Mouse (Mus musculus) heart, embryonic 11.5 days (tissue): Measurements from ENCODE around the gene Afg3l1. TPM values are rescaled to one million over a fixed set of nuclear protein-coding genes. Genes with fewer than 3 reads are reported as not detected.
"Not testable (repeated sequence)": the region's sequence is repeated elsewhere in the genome, so short reads cannot be mapped to it uniquely, and the experiment has no call there.

Experiments used
- ATAC-seq: fragments of 200-750 bp; cut with Nextera tagmentation; replicated peaks from 2 replicates; pipeline ENCODE4 v1.8.0; 2017; ENCODE audit warnings: moderate library complexity; ENCODE audit not compliant: insufficient number of reproducible peaks, low FRiP score, low TSS enrichment
- H3K27ac ChIP-seq: fragments of 300-500 bp; sonication (generic); 2 replicates; pipeline ENCODE4 v1.5.1; 2014; ENCODE audit warnings: mild to moderate bottlenecking, low read depth, low read length
- H3K27me3 ChIP-seq: fragments of 300-500 bp; sonication (generic); 2 replicates; pipeline ENCODE4 v1.6.1; 2014; ENCODE audit warnings: mild to moderate bottlenecking, low read length, mixed read lengths; ENCODE audit not compliant: control insufficient read depth, insufficient read depth
- H3K36me3 ChIP-seq: fragments of 300-500 bp; sonication (generic); 2 replicates; pipeline ENCODE4 v1.6.1; 2014; ENCODE audit warnings: mild to moderate bottlenecking, low read length, moderate library complexity, mixed read lengths; ENCODE audit not compliant: control insufficient read depth, insufficient read depth
- H3K4me1 ChIP-seq: fragments of 300-500 bp; sonication (generic); 2 replicates; pipeline ENCODE4 v1.6.1; 2014; ENCODE audit warnings: low read length; ENCODE audit not compliant: control insufficient read depth, insufficient read depth
- H3K4me2 ChIP-seq: fragments of 300-500 bp; sonication (generic); 2 replicates; pipeline ENCODE4 v1.6.1; 2014; ENCODE audit warnings: mild to moderate bottlenecking, moderate library complexity
- H3K4me3 ChIP-seq: fragments of 300-500 bp; sonication (generic); 2 replicates; pipeline ENCODE4 v1.5.1; 2014; ENCODE audit warnings: low read depth, low read length
- H3K9ac ChIP-seq: fragments of 300-500 bp; sonication (generic); 2 replicates; pipeline ENCODE4 v1.6.1; 2014; ENCODE audit warnings: mild to moderate bottlenecking, low read depth, low read length, moderate library complexity
- H3K9me3 ChIP-seq: fragments of 300-500 bp; sonication (generic); replicated peaks from 2 replicates; pipeline ENCODE4 v1.6.1; 2016; ENCODE audit warnings: low read length; ENCODE audit not compliant: control insufficient read depth
- WGBS: fragments of 180-500 bp; shearing (Covaris S2); extraction: QIAGEN DNeasy Blood & Tissue Kit; methylation state at CpG from one replicate; pipeline ENCODE4 v1.1.7; 2014; ENCODE audit not compliant: insufficient replicate concordance; 5-methylcytosine and 5-hydroxymethylcytosine counted together
- polyA plus RNA-seq: library from polyadenylated mRNA; unstranded; fragments of >200 nt; fragmentation: Nextera tagmentation; extraction: Ambion mirVana; gene quantifications from 2 replicates; pipeline ENCODE4 v1.2.1, GENCODE M21; 2014

Gene Afg3l1
- polyA plus RNA-seq, result 29.8 and 32.9 TPM in 2 replicates

GRCm38 (mm10) chr8:123477737-123478258, at the start of gene Afg3l1:
Gene Afg3l1, plus strand, starts transcription at chr8:123477903.
- Histone ChIP-seq H3K36me3 (peaks cover 12% of the 10 kb centered on the region), H3K27me3 (no peaks in the 10 kb centered on the region), H3K4me2 (peak within 1 kb of the TSS; percentile 89), H3K9ac (peak within 1 kb of the TSS; percentile 88), H3K4me1 (peaks cover 9% of the 10 kb centered on the region), H3K27ac (peak within 1 kb of the TSS; percentile 97), H3K4me3 (peak within 1 kb of the TSS; percentile 90), H3K9me3 (no peaks in the 10 kb centered on the region)
- under 1% methylated on average over 58 of the region's 58 CpGs for WGBS
- peak; percentile 93 for ATAC-seq

DNA sequence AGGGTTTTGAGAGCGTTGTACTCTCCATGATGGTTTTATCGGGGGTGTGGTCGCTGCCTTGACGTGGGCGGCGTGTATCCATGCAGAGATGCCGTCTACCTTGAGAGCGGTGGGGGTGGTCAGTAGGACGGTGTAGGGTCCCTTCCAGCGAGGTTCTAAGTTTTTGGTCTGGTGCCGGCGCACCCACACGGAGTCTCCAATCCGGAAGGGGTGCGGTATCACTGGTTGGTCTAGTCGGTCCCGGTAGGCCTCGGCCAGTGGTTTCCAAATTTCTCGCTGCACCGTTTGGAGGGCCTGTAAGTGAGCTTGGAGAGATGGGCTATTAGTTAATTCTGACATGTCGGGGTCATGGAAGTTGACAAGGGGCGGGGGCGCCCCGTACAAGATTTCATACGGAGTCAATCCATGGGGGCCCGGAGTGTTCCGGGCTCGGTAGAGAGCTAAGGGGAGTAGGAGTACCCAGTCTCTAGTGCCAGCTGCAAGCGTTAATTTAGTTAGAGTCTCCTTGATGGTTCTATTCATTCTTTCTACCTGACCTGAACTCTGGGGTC, 49.3 kb upstream of the Afg3l1 start:
- Histone ChIP-seq H3K36me3 (no peaks in the 10 kb centered on the region), H3K27ac (no peak overlapping the region), H3K4me3 (no peak overlapping the region), H3K9ac (no peak overlapping the region), H3K4me2 (no peak overlapping the region), H3K4me1 (no peaks in the 10 kb centered on the region), H3K27me3 (no peaks in the 10 kb centered on the region), H3K9me3 (peaks cover 31% of the 10 kb centered on the region)
- ATAC-seq, result no peak
- 96% methylated on average over 29 of the region's 29 CpGs for WGBS

DNA sequence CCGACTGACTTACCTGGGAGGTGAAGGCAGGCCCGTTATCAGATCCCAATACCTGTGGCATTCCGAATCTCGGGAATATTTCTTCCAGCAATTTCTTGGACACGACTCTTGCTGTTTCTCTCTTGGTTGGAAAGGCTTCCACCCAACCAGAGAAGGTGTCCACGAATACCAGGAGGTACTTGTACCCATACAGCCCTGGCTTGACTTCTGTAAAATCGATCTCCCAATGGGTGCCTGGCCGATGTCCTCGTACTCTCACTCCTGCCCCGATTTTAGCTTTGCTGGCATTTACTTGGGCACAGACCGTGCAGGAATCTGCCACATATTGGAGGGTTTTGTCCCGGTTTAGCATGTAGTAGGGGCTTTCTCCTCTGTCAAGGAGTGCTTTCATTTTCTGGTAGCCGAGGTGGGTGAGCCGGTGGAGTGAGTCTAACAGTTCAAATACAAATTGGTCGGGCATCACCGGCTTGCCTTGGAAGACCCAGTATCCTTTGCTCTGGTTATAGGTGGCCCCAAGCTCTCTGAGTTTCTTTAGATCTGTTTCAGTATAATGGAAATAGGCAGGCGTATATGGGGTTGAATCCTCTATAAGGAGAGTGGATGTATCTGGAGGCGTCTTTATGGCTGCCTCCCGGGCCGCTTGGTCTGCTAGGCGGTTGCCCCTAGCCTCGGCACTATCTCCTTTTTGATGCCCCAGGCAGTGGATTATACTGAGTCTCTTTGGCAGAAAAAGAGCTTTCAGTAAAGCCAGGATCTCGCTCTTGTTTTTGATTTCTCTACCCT, 48.6 kb upstream of the Afg3l1 start:
- H3K4me1 ChIP-seq, result no peaks in the 10 kb centered on the region
- 90% methylated on average over 23 of the region's 23 CpGs for WGBS
- ATAC-seq, result no peak
- no peak overlapping the region for H3K4me3 ChIP-seq
- no peaks in the 10 kb centered on the region for H3K27me3 ChIP-seq
- no peak overlapping the region for H3K27ac ChIP-seq
- no peaks in the 10 kb centered on the region for H3K36me3 ChIP-seq
- H3K9ac ChIP-seq, result no peak overlapping the region
- no peak overlapping the region for H3K4me2 ChIP-seq
- H3K9me3 ChIP-seq, result peaks cover 31% of the 10 kb centered on the region

DNA sequence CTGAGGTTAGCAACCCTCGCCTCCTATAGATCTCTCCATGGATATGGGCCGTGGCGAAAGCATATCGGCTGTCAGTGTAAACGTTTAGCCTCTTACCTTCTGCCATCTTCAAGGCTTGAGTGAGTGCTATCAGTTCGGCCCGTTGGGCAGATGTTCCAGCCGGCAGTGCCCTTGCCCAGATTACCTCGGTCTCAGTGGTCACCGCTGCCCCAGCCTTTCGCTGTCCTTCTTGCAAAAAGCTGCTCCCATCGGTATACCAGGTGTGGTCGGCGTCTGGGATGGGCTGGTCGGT, 48.0 kb upstream of the Afg3l1 start:
- not testable (repeated sequence) for H3K4me3 ChIP-seq, H3K27me3 ChIP-seq, H3K9ac ChIP-seq, ATAC-seq, H3K27ac ChIP-seq, H3K4me1 ChIP-seq, H3K36me3 ChIP-seq, H3K4me2 ChIP-seq
- WGBS, result 92% methylated on average over 14 of the region's 15 CpGs
- peaks cover 31% of the 10 kb centered on the region for H3K9me3 ChIP-seq

- H3K4me2 ChIP-seq, H3K27me3 ChIP-seq, H3K4me3 ChIP-seq, H3K4me1 ChIP-seq, H3K9ac ChIP-seq, H3K27ac ChIP-seq, H3K36me3 ChIP-seq, ATAC-seq: not testable (repeated sequence)
- WGBS, result 82% methylated on average over 8 of the region's 8 CpGs
- H3K9me3 ChIP-seq, result peaks cover 31% of the 10 kb centered on the region
Observed at GRCm38 (mm10) chr8:123430936-123431335, 46.8 kb upstream of the Afg3l1 start.

DNA sequence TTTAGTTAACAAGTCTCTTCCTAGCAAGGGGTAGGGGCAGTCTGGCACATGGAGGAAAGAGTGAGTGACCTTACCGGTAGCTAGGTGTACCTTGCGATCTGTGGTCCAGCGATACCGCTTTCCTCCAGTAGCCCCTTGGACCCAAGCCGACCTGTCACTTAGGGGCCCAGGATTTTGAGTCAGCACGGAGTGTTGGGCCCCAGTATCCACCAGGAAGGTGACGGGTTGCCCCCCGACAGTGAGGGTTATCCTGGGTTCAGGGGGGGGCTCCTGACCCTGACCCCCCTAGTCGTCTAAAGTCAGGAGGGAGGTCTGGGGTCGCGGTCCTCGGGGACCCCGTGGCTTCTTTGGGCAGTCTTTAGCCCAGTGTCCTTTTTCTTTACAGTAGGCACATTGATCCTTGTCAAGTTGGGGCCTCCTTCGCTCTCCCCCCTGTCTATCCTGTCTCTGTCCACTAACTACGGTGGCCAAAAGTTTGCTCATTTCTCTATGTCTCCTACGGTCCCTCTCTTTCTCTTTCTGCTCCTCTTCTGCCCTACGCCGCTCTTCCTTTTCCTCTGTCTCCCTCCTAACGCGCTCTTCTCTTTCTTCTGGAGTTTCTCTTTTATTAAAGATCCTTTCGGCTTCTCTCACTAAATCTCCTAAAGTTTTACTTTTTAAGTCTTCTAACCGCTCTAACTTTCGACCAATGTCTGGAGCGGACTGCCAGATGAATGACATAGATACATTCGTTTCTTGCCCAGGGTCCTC, 45.9 kb upstream of the Afg3l1 start:
- no peak overlapping the region for H3K9ac ChIP-seq
- no peak overlapping the region for H3K27ac ChIP-seq
- no peaks in the 10 kb centered on the region for H3K36me3 ChIP-seq
- H3K4me3 ChIP-seq, result no peak overlapping the region
- H3K4me1 ChIP-seq, result no peaks in the 10 kb centered on the region
- no peak overlapping the region for H3K4me2 ChIP-seq
- no peak for ATAC-seq
- 91% methylated on average over 25 of the region's 25 CpGs for WGBS
- H3K27me3 ChIP-seq, result no peaks in the 10 kb centered on the region
- peaks cover 29% of the 10 kb centered on the region for H3K9me3 ChIP-seq

GRCm38 (mm10) chr8:123432381-123432780, 45.3 kb upstream of the Afg3l1 start:
- 95% methylated on average over 16 of the region's 16 CpGs for WGBS
- no peak overlapping the region for H3K4me2 ChIP-seq
- no peaks in the 10 kb centered on the region for H3K36me3 ChIP-seq
- H3K27me3 ChIP-seq, result no peaks in the 10 kb centered on the region
- no peaks in the 10 kb centered on the region for H3K4me1 ChIP-seq
- H3K9ac ChIP-seq, result no peak overlapping the region
- H3K27ac ChIP-seq, result no peak overlapping the region
- peaks cover 25% of the 10 kb centered on the region for H3K9me3 ChIP-seq
- ATAC-seq, result no peak
- no peak overlapping the region for H3K4me3 ChIP-seq

GRCm38 (mm10) chr8:123433241-123433974, 44.3 kb upstream of the Afg3l1 start:
- peaks cover 15% of the 10 kb centered on the region for H3K9me3 ChIP-seq
- H3K27me3 ChIP-seq, H3K36me3 ChIP-seq, H3K4me1 ChIP-seq, H3K4me2 ChIP-seq, H3K9ac ChIP-seq, H3K4me3 ChIP-seq, ATAC-seq, H3K27ac ChIP-seq: not testable (repeated sequence)
- 93% methylated on average over 44 of the region's 47 CpGs for WGBS
